Mouse (Mus musculus): ENCODE data around the gene Zup1. TPM values are rescaled to one million over a fixed set of nuclear protein-coding genes. Genes with fewer than 3 reads are reported as not detected.
"Not testable (repeated sequence)": the region's sequence is repeated elsewhere in the genome, so short reads cannot be mapped to it uniquely, and the experiment has no call there.

The Zup1 gene
- polyA plus RNA-seq (2015; fragmentation: Nextera tagmentation; extraction: Ambion mirVana), result 22.7 and 26.3 TPM in 2 replicates

- Histone ChIP-seq H3K27ac (peak within 1 kb of the TSS; percentile 82), H3K36me3 (peaks cover 11% of the 10 kb centered on the region; the same call in 1 of the 2 replicates), H3K9me3 (no peaks in the 10 kb centered on the region), H3K27me3 (no peaks in the 10 kb centered on the region), H3K4me2 (peak within 1 kb of the TSS; percentile 71), H3K4me3 (peak within 1 kb of the TSS; percentile 77), H3K4me1 (replicated peaks) (peaks cover 11% of the 10 kb centered on the region), H3K9ac (peak within 1 kb of the TSS; percentile 89)
- 4% methylated on average over 42 of the region's 42 CpGs for WGBS
- ATAC-seq (ENCODE audit: low FRiP score), result peak; percentile 97
Observed at GRCm38 (mm10) chr10:33950803-33951583, at the start of gene Zup1. TSS of gene Zup1 (minus strand) at chr10:33951269.

- Histone ChIP-seq H3K9ac (no peak overlapping the region), H3K9me3 (no peaks in the 10 kb centered on the region), H3K27me3 (no peaks in the 10 kb centered on the region), H3K4me1 (replicated peaks) (no peaks in the 10 kb centered on the region), H3K4me2 (no peak overlapping the region), H3K27ac (no peak overlapping the region), H3K36me3 (peaks cover 90% of the 10 kb centered on the region), H3K4me3 (no peak overlapping the region)
- no peak for ATAC-seq (ENCODE audit: low FRiP score)
Observed at GRCm38 (mm10) chr10:33998397-33998796, 47.3 kb upstream of the Zup1 start.

GRCm38 (mm10) chr10:33996686-33997085 is 45.6 kb upstream of the Zup1 start:
- H3K9ac ChIP-seq; H3K4me3 ChIP-seq; H3K4me1 ChIP-seq (replicated peaks); H3K27ac ChIP-seq; ATAC-seq (ENCODE audit: low FRiP score); H3K9me3 ChIP-seq; H3K4me2 ChIP-seq; H3K27me3 ChIP-seq: not testable (repeated sequence)
- WGBS, result 94% methylated on average over 6 of the region's 8 CpGs
- H3K36me3 ChIP-seq, result peaks cover 93% of the 10 kb centered on the region

- no peak overlapping the region for H3K9ac ChIP-seq
- H3K9me3 ChIP-seq, result no peaks in the 10 kb centered on the region
- no peaks in the 10 kb centered on the region for H3K27me3 ChIP-seq
- no peak overlapping the region for H3K4me3 ChIP-seq
- no peak overlapping the region for H3K27ac ChIP-seq
- no peaks in the 10 kb centered on the region for H3K4me1 ChIP-seq (replicated peaks)
- no peak overlapping the region for H3K4me2 ChIP-seq
- 27% methylated on average over 4 of the region's 4 CpGs for WGBS
- peaks cover 24% of the 10 kb centered on the region for H3K36me3 ChIP-seq
- ATAC-seq (ENCODE audit: low FRiP score), result peak; percentile 76
Observed at GRCm38 (mm10) chr10:33986771-33987170, 35.7 kb upstream of the Zup1 start.

GRCm38 (mm10) chr10:33974781-33975494 is 23.9 kb upstream of the Zup1 start:
- Histone ChIP-seq H3K9ac (no peak overlapping the region), H3K27me3 (no peaks in the 10 kb centered on the region), H3K4me1 (replicated peaks) (no peaks in the 10 kb centered on the region), H3K4me2 (no peak overlapping the region), H3K36me3 (0 out of 2 replicates have a peak, but pooled peaks cover 3% of the 10 kb centered on the region), H3K9me3 (no peaks in the 10 kb centered on the region), H3K27ac (no peak overlapping the region), H3K4me3 (no peak overlapping the region)
- WGBS, result 96% methylated on average over 7 of the region's 7 CpGs
- ATAC-seq (ENCODE audit: low FRiP score), result no peak

- Histone ChIP-seq H3K27me3 (no peaks in the 10 kb centered on the region), H3K27ac (no peak overlapping the region), H3K9ac (no peak overlapping the region), H3K4me1 (replicated peaks) (peaks cover 11% of the 10 kb centered on the region), H3K9me3 (no peaks in the 10 kb centered on the region), H3K4me2 (no peak overlapping the region), H3K4me3 (no peak overlapping the region), H3K36me3 (peaks cover 8% of the 10 kb centered on the region; the same call in 1 of the 2 replicates)
- WGBS, result 80% methylated on average over 3 of the region's 3 CpGs
- no peak for ATAC-seq (ENCODE audit: low FRiP score)
Observed at GRCm38 (mm10) chr10:33952509-33952908, 1.4 kb upstream of the Zup1 start.

GRCm38 (mm10) chr10:33946336-33946735 is 4.7 kb downstream of the Zup1 start:
- no peak for ATAC-seq (ENCODE audit: low FRiP score)
- WGBS, result 86% methylated on average over 2 of the region's 2 CpGs

GRCm38 (mm10) chr10:33945390-33945789 is 5.7 kb downstream of the Zup1 start:
- peaks cover 48% of the 10 kb centered on the region for H3K36me3 ChIP-seq
- no peak overlapping the region for H3K27ac ChIP-seq
- no peak overlapping the region for H3K4me3 ChIP-seq
- WGBS, result 91% methylated on average over 3 of the region's 3 CpGs
- no peak for ATAC-seq (ENCODE audit: low FRiP score)
- H3K9ac ChIP-seq, result no peak overlapping the region
- no peaks in the 10 kb centered on the region for H3K9me3 ChIP-seq
- no peak overlapping the region for H3K4me2 ChIP-seq
- peaks cover 17% of the 10 kb centered on the region for H3K4me1 ChIP-seq (replicated peaks)
- no peaks in the 10 kb centered on the region for H3K27me3 ChIP-seq

More at GRCm38 (mm10) chr10:33946336-33946735, 4.7 kb downstream of the Zup1 start:
- no peak overlapping the region for H3K4me3 ChIP-seq
- H3K4me1 ChIP-seq (replicated peaks), result peaks cover 19% of the 10 kb centered on the region
- no peak overlapping the region for H3K27ac ChIP-seq
- no peaks in the 10 kb centered on the region for H3K27me3 ChIP-seq
- no peaks in the 10 kb centered on the region for H3K9me3 ChIP-seq
- H3K9ac ChIP-seq, result no peak overlapping the region
- H3K4me2 ChIP-seq, result no peak overlapping the region
- H3K36me3 ChIP-seq, result peaks cover 39% of the 10 kb centered on the region

GRCm38 (mm10) chr10:33940702-33941101 is 10.4 kb downstream of the Zup1 start:
- Histone ChIP-seq H3K27me3 (no peaks in the 10 kb centered on the region), H3K4me2 (no peak overlapping the region), H3K9me3 (no peaks in the 10 kb centered on the region), H3K4me3 (no peak overlapping the region), H3K27ac (no peak overlapping the region), H3K9ac (no peak overlapping the region), H3K36me3 (peaks cover 71% of the 10 kb centered on the region), H3K4me1 (replicated peaks) (peaks cover 5% of the 10 kb centered on the region)
- ATAC-seq (ENCODE audit: low FRiP score), result no peak

GRCm38 (mm10) chr10:33905489-33905888 is 45.6 kb downstream of the Zup1 start:
- Histone ChIP-seq H3K9ac (0 out of 2 replicates have a peak overlapping the region, but pooled peaks have one; percentile 46), H3K4me1 (replicated peaks) (peaks cover 6% of the 10 kb centered on the region), H3K4me2 (peak overlapping the region; percentile 63), H3K27me3 (no peaks in the 10 kb centered on the region), H3K4me3 (peak overlapping the region; percentile 40), H3K9me3 (no peaks in the 10 kb centered on the region), H3K36me3 (no peaks in the 10 kb centered on the region), H3K27ac (no peak overlapping the region)
- no peak for ATAC-seq (ENCODE audit: low FRiP score)
- WGBS, result 4% methylated on average over 6 of the region's 6 CpGs

GRCm38 (mm10) chr10:33904530-33905481 is 46.3 kb downstream of the Zup1 start, which contains the start of gene Rsph4a:
TSS of gene Rsph4a (plus strand) at chr10:33905111.
- 7% methylated on average over 17 of the region's 17 CpGs for WGBS
- H3K27me3 ChIP-seq, result no peaks in the 10 kb centered on the region
- peaks cover 6% of the 10 kb centered on the region for H3K4me1 ChIP-seq (replicated peaks)
- H3K9ac ChIP-seq, result peak within 1 kb of the TSS; percentile 46; the same call in 1 of the 2 replicates
- H3K36me3 ChIP-seq, result no peaks in the 10 kb centered on the region
- peak within 1 kb of the TSS; percentile 40 for H3K4me3 ChIP-seq
- H3K27ac ChIP-seq, result no peak within 1 kb of the TSS
- no peaks in the 10 kb centered on the region for H3K9me3 ChIP-seq
- ATAC-seq (ENCODE audit: low FRiP score), result peak; percentile 100
- H3K4me2 ChIP-seq, result peak within 1 kb of the TSS; percentile 63

GRCm38 (mm10) chr10:33901520-33901919 is 49.5 kb downstream of the Zup1 start:
- H3K4me2 ChIP-seq; H3K9me3 ChIP-seq; H3K36me3 ChIP-seq; ATAC-seq (ENCODE audit: low FRiP score); H3K4me3 ChIP-seq; H3K27ac ChIP-seq; H3K27me3 ChIP-seq; H3K9ac ChIP-seq; H3K4me1 ChIP-seq (replicated peaks): not testable (repeated sequence)
- 83% methylated on average over 1 of the region's 1 CpGs for WGBS
